Mouse (Mus musculus) embryonic fibroblast, embryonic 13.5 days (primary cell): ENCODE measurements around the gene Hspbap1. TPM values are rescaled to one million over a fixed set of nuclear protein-coding genes. Genes with fewer than 3 reads are reported as not detected.
A peak's percentile ranks its signal among the peaks of the same experiment; 100 is the strongest.

Experiments
- H3K27ac ChIP-seq: 2 replicates; pipeline ENCODE4 v1.5.1; 2012; ENCODE audit warnings: low read length, control low read depth, inconsistent platforms; ENCODE audit not compliant: insufficient read depth
- H3K4me1 ChIP-seq: 2 replicates; pipeline ENCODE4 v1.6.1; 2011; ENCODE audit warnings: low read length; ENCODE audit not compliant: control insufficient read depth, insufficient read depth
- H3K4me3 ChIP-seq: 2 replicates; pipeline ENCODE4 v1.5.1; 2011; ENCODE audit warnings: mild to moderate bottlenecking, control low read depth, low read length; ENCODE audit not compliant: insufficient read depth
- CTCF ChIP-seq: IDR thresholded peaks from 2 replicates; pipeline ENCODE4 v1.5.1; 2011; ENCODE audit warnings: mild to moderate bottlenecking, control low read depth, low read length, moderate library complexity, borderline replicate concordance; ENCODE audit not compliant: insufficient read depth
- POLR2A ChIP-seq: IDR thresholded peaks from 2 replicates; pipeline ENCODE4 v1.6.1; 2011; ENCODE audit warnings: low read depth, mild to moderate bottlenecking, control low read depth, low read length, moderate library complexity
- polyA plus RNA-seq: library from polyadenylated mRNA; stranded (reverse); fragments of >200 nt; gene quantifications from 2 replicates; pipeline ENCODE4 v1.2.4, GENCODE M21; 2011; ENCODE audit warnings: low read depth; ENCODE audit not compliant: missing spikeins, insufficient read length

The Hspbap1 gene
- polyA plus RNA-seq, 1 experiment = 10.8 TPM

DNA sequence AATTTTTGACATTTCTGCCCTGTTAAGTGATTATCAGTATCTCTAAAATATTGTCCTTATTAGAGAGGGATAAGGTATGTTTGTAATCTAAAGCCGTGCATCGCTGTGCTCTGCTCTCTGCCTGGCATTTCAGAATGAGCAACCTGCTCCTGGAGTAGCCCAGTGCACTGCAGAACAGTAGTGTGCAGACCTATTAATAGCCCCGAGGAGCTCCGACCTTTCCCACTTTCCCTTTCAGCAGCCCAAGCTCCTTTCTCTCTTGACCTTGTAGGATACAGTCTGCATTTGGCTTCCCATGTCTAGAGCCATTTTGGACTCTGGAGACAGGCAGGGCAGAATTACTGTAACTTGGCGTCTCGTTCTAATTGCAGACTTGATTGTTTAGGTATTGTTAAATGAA is 18.2 kb downstream of the Hspbap1 start:
- Histone ChIP-seq H3K27ac (no peak overlapping the region), H3K4me3 (no peak overlapping the region), H3K4me1 (no peaks in the 10 kb centered on the region)
- no peak for TF ChIP-seq CTCF
- no peak for TF ChIP-seq POLR2A

DNA sequence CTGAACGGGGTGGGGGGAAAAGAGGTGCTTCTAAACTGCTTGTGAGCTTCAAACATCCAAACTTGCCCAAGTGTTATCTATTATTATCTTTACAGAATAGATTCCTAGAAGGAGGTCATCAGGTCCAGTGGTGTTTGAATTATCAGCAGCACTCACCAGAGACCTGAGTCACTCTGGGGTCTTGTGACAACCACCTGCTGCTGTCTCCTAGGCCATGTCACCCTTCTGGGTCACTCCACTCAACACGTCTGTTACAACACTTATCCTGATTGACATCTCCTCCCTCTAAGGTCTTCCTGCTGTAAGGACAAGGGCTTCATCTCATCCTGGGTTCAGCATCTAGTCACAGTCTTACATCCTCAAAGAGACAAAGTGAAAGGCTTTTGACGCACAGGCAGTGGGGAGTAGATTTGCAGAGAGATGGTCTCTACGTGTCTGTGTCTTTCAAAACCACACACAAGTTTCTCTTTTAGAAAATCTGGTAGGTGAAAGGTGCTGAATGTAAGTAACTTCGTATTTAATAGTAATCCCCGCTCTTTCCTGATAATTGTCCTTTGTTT is 21.9 kb downstream of the Hspbap1 start:
- H3K27ac ChIP-seq = no peak overlapping the region
- H3K4me3 ChIP-seq = no peak overlapping the region
- no peaks in the 10 kb centered on the region for H3K4me1 ChIP-seq
- no peak for TF ChIP-seq POLR2A
- TF ChIP-seq CTCF = no peak

DNA sequence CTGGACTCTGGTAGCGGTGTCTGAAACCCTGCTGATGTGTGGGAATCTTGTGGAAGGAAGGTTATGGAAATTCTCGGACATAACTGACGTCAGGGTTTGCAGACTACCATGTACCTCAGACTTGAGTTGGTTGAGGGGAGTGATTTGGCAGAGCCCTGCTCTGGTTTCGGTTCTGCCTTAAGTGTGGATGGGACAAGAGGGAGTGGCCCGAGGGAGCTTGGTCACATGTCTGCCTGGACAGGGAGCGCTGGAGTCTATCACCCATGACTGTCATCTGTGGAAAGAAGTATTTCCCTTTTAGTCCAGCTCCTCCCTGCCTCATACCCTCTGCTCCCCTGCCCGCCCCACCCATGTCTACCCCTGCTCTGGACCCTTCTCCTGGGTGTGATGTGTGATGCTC is 32.0 kb downstream of the Hspbap1 start:
- no peak overlapping the region for H3K4me3 ChIP-seq
- H3K4me1 ChIP-seq = no peaks in the 10 kb centered on the region
- no peak for TF ChIP-seq CTCF
- no peak for TF ChIP-seq POLR2A
- H3K27ac ChIP-seq = no peak overlapping the region

DNA sequence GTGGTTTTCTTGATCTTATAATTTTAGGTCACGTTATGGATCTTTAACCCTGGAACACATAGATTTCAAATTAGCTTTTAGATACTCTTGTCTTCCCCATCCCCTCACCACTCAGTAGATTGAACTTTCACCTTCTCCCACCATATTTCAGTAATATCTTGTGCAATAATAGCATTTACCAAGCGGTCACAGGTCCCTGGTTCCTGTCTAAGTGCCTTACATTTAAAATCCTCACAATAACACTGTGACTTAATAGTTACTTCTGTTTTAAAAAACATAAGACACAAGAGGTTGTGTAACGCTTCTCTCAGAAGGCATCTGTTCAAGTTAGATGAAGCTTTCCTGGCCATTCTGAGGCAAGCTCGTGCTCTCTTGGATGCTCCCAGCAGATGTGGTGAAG is 33.5 kb downstream of the Hspbap1 start:
- TF ChIP-seq CTCF = no peak
- TF ChIP-seq POLR2A = no peak
- no peaks in the 10 kb centered on the region for H3K4me1 ChIP-seq
- no peak overlapping the region for H3K4me3 ChIP-seq
- H3K27ac ChIP-seq = no peak overlapping the region

DNA sequence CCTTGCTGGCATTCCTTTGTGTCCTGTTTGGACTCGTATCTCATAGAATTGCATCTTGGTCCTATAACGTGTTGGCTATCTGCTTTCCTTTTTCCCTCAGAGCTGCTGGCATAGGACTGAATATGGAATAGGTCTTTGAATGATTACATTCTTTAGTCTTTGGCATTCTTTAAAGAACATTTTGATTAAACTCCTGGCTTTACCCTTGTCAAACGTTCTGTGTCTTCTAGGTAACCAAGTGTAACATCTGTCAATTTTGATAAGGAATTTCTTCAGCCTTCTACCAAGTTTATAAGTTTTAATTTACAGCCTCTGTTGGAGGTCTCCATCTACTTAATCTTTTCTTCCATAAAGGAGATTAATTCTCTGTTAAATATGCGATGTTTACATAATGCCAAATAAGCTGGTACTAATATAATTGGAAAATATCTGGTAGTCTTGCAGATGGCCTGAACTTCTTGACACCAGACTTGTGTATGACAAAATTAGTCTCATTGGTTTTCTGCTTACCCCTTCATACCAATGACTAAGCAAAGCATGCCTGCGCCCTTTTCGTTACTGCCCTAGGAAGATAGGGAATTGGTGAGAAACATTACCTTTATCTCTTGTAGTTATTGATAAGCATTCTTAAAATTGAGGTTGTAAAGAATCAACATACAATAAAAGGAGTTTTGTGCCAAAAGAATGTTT is 36.9 kb downstream of the Hspbap1 start:
- H3K4me3 ChIP-seq = no peak overlapping the region
- TF ChIP-seq CTCF = no peak
- TF ChIP-seq POLR2A = no peak
- H3K27ac ChIP-seq = no peak overlapping the region
- no peaks in the 10 kb centered on the region for H3K4me1 ChIP-seq

DNA sequence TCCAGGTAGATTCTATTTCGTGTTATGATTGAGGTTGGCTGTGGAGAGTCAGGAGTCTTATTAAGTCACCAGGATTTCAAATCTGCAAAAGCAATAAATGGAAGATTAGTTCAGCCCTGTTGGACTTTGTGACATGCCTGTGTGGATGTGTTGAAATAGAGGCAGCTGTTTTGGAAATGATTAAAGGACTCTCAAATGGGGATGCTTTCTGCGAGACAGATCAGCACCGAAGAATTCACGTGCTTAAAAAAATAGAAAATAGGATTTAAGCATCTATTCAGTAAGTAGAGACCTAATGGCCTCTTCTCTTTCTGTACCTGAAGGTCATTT is 37.5 kb downstream of the Hspbap1 start:
- Histone ChIP-seq H3K4me1 (peaks cover 2% of the 10 kb centered on the region; the same call in 1 of the 2 replicates), H3K4me3 (no peak overlapping the region)
- no peak for TF ChIP-seq POLR2A
- TF ChIP-seq CTCF = no peak

DNA sequence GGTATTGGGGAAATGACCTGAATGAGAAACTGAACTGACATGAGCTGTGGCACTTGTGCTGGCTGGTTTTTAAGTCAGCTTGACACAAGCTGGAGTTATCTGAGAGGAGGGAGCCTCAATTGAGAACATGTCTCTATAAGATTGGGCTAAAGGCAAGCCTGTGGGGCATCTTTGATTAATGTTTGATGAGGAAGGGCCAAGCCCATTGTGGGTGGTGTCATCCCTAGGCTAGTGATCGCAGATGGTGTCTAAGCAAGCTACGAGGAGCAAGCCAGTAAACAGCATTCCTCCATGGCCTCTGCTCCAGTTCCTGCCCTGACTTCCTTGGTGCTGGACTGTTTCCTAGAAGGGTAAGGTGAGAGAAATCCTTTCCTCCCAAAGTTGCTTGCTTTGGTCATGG is 38.7 kb downstream of the Hspbap1 start:
- Histone ChIP-seq H3K4me1 (peaks cover 2% of the 10 kb centered on the region; the same call in 1 of the 2 replicates), H3K4me3 (no peak overlapping the region), H3K27ac (no peak overlapping the region)
- TF ChIP-seq CTCF (no peak), POLR2A (no peak)

More for the DNA sequence above, 37.5 kb downstream of the Hspbap1 start:
- no peak overlapping the region for H3K27ac ChIP-seq

DNA sequence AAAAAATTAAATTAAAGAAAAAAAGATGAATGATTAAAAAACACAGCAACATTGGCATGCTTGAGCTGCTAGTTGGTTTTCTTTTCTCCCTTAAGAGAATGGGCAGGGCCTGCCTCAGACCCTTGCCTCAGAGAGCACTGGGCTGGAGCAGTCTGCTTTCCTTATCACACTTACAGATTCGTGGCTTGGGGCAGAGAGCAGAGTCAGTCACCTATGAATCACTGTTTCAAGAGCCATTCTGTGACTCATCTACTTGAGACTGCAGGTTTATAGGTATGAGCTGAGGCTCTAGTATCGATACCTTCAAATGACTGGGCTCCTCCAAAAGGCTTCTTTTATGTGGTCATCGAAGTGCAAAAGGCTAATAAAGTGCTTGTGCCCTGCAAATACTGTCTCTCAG is 42.9 kb downstream of the Hspbap1 start:
- no peak overlapping the region for H3K4me3 ChIP-seq
- H3K27ac ChIP-seq = no peak overlapping the region
- H3K4me1 ChIP-seq = peaks cover 2% of the 10 kb centered on the region; the same call in 1 of the 2 replicates
- TF ChIP-seq CTCF (no peak), POLR2A (no peak)

DNA sequence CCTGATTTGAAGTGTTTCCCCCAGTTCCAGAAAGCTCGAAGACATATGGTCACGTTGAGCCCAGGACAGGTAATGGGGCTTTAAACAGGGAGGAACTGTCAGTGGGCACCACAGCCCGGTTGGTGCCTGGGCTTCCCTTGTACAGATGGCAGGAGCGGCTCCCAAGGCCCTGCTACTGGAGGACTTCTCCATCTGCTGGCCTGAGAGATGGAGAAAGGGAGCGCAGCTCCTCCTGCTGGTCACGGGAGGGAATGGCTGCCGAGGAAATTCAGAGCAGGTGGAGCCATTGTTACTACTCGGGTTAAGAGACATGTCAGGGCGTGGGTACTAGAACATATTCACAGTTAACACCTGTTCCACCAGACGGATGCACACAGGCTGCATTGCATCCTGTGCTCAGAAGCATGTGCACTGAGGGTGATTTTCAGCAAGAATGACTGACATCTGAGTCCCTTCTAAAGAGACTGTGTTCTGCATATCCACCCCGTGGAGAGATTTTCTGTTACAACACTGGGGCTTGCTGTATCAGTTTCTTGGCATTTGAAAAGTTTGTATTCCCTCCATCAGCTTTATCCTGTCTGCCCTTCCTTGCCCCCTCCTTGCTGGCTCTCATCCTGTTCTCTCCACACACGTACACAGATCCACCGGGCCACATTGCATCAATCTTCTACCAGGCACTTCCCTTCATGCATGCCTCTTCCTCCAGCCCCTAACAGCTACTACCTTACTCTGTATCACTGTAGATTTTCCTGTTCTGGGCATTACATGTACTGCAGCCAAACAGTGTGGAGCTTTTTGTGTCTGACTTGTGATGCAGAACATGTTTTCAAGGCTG is 47.3 kb downstream of the Hspbap1 start:
- Histone ChIP-seq H3K27ac (no peak overlapping the region), H3K4me1 (peaks cover 1% of the 10 kb centered on the region; the same call in 1 of the 2 replicates), H3K4me3 (no peak overlapping the region)
- TF ChIP-seq CTCF (peak; percentile 87), POLR2A (no peak)

DNA sequence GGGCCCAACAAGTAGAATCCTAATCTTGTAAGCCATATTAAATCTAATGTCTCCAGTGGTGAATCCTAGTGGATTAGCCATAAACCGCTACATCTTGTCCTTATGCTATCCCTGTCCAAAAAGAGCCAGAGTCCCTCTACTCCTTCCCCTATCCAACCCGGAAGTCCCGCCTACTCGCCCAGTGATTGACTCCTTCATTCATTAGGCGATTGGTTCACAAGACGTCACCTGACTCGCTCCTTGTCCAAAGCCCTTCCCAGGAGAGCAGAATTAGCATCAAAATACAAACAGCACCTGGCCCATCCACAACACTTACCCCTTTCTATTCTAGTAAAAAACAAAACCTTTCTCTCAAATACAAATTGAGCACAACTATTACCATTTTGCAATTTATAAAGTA is 59.8 kb downstream of the Hspbap1 start:
- TF ChIP-seq POLR2A (no peak), CTCF (no peak)
- H3K27ac ChIP-seq = no peak overlapping the region
- H3K4me3 ChIP-seq = no peak overlapping the region
- no peaks in the 10 kb centered on the region for H3K4me1 ChIP-seq

DNA sequence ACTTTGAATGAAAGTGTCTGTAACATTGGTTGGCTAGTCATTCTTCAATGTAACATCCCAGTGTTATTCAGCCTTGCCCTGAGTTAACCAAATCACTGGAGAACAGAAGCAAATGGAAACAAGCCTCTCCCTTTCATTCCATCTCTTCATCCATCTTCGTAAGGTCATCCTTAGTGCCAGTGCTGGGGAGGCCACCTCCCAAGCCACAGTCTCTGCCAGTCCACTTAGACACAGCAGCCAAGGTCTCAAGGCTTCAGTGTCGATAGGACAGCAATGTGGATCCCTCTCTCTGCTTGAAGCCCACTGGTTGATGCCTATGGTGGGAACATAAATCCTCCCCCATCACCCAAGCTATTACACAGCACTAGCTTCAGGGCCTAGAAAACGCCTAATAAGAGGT is 62.8 kb downstream of the Hspbap1 start:
- TF ChIP-seq CTCF (no peak), POLR2A (no peak)
- Histone ChIP-seq H3K27ac (no peak overlapping the region), H3K4me3 (no peak overlapping the region), H3K4me1 (no peaks in the 10 kb centered on the region)
